Mouse (Mus musculus): ENCODE results near the gene Neurl1a.

- TF ChIP-seq POLR2A (IDR thresholded peaks at IDR 0.05; ENCODE audit: low read depth, low read length) (no peak), CTCF (conservative IDR thresholded peaks at IDR 0.05; ENCODE audit: insufficient read depth, insufficient read length, low read depth, low read length) (no peak)
These were observed 1.4 kb downstream of the Neurl1a start for GRCm38 (mm10) chr19:47180011-47180410.
